Mouse (Mus musculus) lung, postnatal 0 days (tissue): Measurements from ENCODE around the gene Fgf15.
A peak's percentile ranks its signal among the peaks of the same experiment; 100 is the strongest.

ENCODE experiments used
- CTCF ChIP-seq: IDR thresholded peaks from 2 replicates; pipeline ENCODE4 v1.5.1; 2016; ENCODE audit warnings: antibody characterized with exemption, mild to moderate bottlenecking
- EP300 ChIP-seq: IDR thresholded peaks from 2 replicates; pipeline ENCODE4 v1.6.1; 2016; ENCODE audit warnings: antibody characterized with exemption, mild to moderate bottlenecking, control low read depth

DNA sequence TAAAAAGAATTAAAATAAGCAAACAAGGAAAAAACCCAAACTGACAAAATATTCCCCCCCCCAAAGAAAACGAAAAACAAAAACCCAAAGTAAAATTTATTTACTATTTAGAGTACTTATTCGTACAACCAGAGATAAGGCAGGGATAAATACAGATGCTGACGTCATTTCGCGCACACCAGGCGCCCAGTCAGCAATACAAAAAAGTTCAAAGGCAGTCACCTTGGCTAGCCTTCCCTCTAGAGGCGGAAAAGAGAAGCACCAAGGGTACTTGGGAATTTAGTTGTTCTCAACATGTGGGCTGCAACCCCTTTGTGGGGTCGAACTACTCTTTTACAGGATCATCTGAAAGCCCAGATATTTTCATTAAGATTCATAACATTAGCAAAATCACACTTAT, 11.5 kb downstream of the Fgf15 start:
- TF ChIP-seq CTCF (peak; percentile 50), EP300 (no peak)
